Mouse (Mus musculus) heart, adult 9 months (tissue): Measurements from ENCODE around the gene Elf2.

Source experiments
- DNase-seq, 2 experiments: peaks; one replicate each; pipeline ENCODE4 v3.0.0; 2022; ENCODE audit warnings: low spot score in 2 of 2

The Elf2 gene

GRCm38 (mm10) chr3:51281727-51282126 is 58.7 kb downstream of the Elf2 start:
- DNase-seq: no peak

GRCm38 (mm10) chr3:51278433-51278832 is 62.0 kb downstream of the Elf2 start:
- DNase-seq: no peak

- peak; percentile 84 to 87 for DNase-seq
These were observed 63.0 kb downstream of the Elf2 start for GRCm38 (mm10) chr3:51277201-51278150.

- DNase-seq: no peak
These were observed 63.9 kb downstream of the Elf2 start for GRCm38 (mm10) chr3:51276421-51277111.

GRCm38 (mm10) chr3:51275956-51276398 is 64.5 kb downstream of the Elf2 start:
- peak; percentile 98 to 99 for DNase-seq

- peak in 1 of 2 experiments; percentile 33 for DNase-seq
These were observed 70.2 kb downstream of the Elf2 start for GRCm38 (mm10) chr3:51270069-51270817.

- DNase-seq: peak; percentile 56 to 73
These were observed 72.0 kb downstream of the Elf2 start for GRCm38 (mm10) chr3:51268434-51268833.

GRCm38 (mm10) chr3:51262942-51263341 is 77.5 kb downstream of the Elf2 start:
- DNase-seq: no peak

- no peak for DNase-seq
These were observed 82.4 kb downstream of the Elf2 start for GRCm38 (mm10) chr3:51258070-51258469.

GRCm38 (mm10) chr3:51256450-51256849 is 84.0 kb downstream of the Elf2 start:
- peak in 1 of 2 experiments; percentile 25 for DNase-seq

GRCm38 (mm10) chr3:51254784-51255183 is 85.7 kb downstream of the Elf2 start:
- DNase-seq: no peak

- DNase-seq: no peak
These were observed 87.6 kb downstream of the Elf2 start for GRCm38 (mm10) chr3:51252689-51253402.

GRCm38 (mm10) chr3:51252223-51252622 is 88.2 kb downstream of the Elf2 start:
- DNase-seq: no peak

- no peak for DNase-seq
These were observed 89.4 kb downstream of the Elf2 start for GRCm38 (mm10) chr3:51251057-51251456.

- DNase-seq: no peak
These were observed 90.6 kb downstream of the Elf2 start for GRCm38 (mm10) chr3:51249866-51250265.

- DNase-seq: no peak
These were observed 91.0 kb downstream of the Elf2 start for GRCm38 (mm10) chr3:51249460-51249859.

GRCm38 (mm10) chr3:51248600-51248999 is 91.9 kb downstream of the Elf2 start:
- DNase-seq: no peak

- DNase-seq: peak in 1 of 2 experiments; percentile 55
These were observed 92.8 kb downstream of the Elf2 start for GRCm38 (mm10) chr3:51247704-51248103.

GRCm38 (mm10) chr3:51239541-51239940 is 100.9 kb downstream of the Elf2 start:
- no peak for DNase-seq

GRCm38 (mm10) chr3:51238515-51238914 is 101.9 kb downstream of the Elf2 start:
- no peak for DNase-seq

- no peak for DNase-seq
These were observed 105.8 kb downstream of the Elf2 start for GRCm38 (mm10) chr3:51234752-51235055.
